Mouse (Mus musculus): Measurements from ENCODE around the gene Gdf3. TPM values are rescaled to one million over a fixed set of nuclear protein-coding genes. Genes with fewer than 3 reads are reported as not detected.

Gene Gdf3
- under 1 TPM; 0.18 to 0.53 TPM for total RNA-seq (2023)

GRCm38 (mm10) chr6:122609771-122610170 is at the start of gene Gdf3:
TSS of gene Gdf3 (minus strand) at chr6:122610087.

GRCm38 (mm10) chr6:122626110-122626509 is 16.2 kb upstream of the Gdf3 start, which contains the start of gene Dppa3:
TSS of gene Dppa3 (plus strand) at chr6:122626410.

GRCm38 (mm10) chr6:122602242-122602991 is 7.5 kb downstream of the Gdf3 start, which contains the start of gene Apobec1:
TSS of gene Apobec1 (minus strand) at chr6:122602444.

Other genes starting within 250 kb of the Gdf3 start
- not detected for gene Rimklb, start 111.3 kb downstream of the Gdf3 start, total RNA-seq (2023)
- not detected for gene Mfap5, start 104.2 kb downstream of the Gdf3 start, total RNA-seq (2023)
- not detected for gene Aicda, start 56.3 kb downstream of the Gdf3 start, total RNA-seq (2023)
- gene Apobec1, start 7.6 kb downstream of the Gdf3 start, total RNA-seq (2023) = 10 to 100 TPM; 75.2 to 89.4 TPM
- gene Dppa3, start 16.3 kb upstream of the Gdf3 start, total RNA-seq (2023) = not detected
- not detected for gene Nanog, start 97.4 kb upstream of the Gdf3 start, total RNA-seq (2023)
- 100 to 1,000 TPM; 488 to 517 TPM for gene Slc2a3, start 191.6 kb upstream of the Gdf3 start, total RNA-seq (2023)
- 10 to 100 TPM; 28.5 to 32.6 TPM for gene Foxj2, start 209.8 kb upstream of the Gdf3 start, total RNA-seq (2023)
- under 1 TPM; 0.64 to 0.67 TPM for gene C3ar1, start 246.1 kb upstream of the Gdf3 start, total RNA-seq (2023)

All from neutrophil, adult 59 days (primary cell).